ENCODE assay signal across 12 mouse cellular contexts in genomic region chr12:110940869-110941268, GRCm38 (mm10).
"Had no signal": no experiment of that assay in that cellular context is flagged by ENCODE, and none has a peak within 500 bp of the region (broad histone marks: within the 10 kb centered on the region; RNA-seq: fewer than 3 reads in every experiment).

No protein-coding gene starts in this region.

- H3K9ac ChIP-seq: kidney, embryonic 15.5 days; limb, embryonic 15.5 days; liver, embryonic 12.5 days; lung, embryonic 15.5 days; midbrain, embryonic 13.5 days had no signal

- H3K4me3 ChIP-seq: kidney, embryonic 15.5 days; limb, embryonic 15.5 days; liver, embryonic 12.5 days; lung, embryonic 15.5 days; midbrain, embryonic 13.5 days had no signal

- H3K4me2 ChIP-seq: kidney, embryonic 15.5 days; limb, embryonic 15.5 days; liver, embryonic 12.5 days; lung, embryonic 15.5 days; midbrain, embryonic 13.5 days had no signal

- H3K9me3 ChIP-seq: kidney, embryonic 15.5 days; limb, embryonic 15.5 days; liver, embryonic 12.5 days; lung, embryonic 15.5 days; midbrain, embryonic 13.5 days had no signal

- H3K27ac ChIP-seq: kidney, embryonic 15.5 days; limb, embryonic 15.5 days; liver, embryonic 12.5 days; lung, embryonic 15.5 days; macrophage; midbrain, embryonic 13.5 days; stomach, postnatal 0 days had no signal

- DNase-seq: kidney, postnatal 25 days; layer of hippocampus, adult 9-11 months; lung, postnatal 14 days; thymus, adult 18-20 months; thymus, postnatal 14 days had no signal

- ATAC-seq: liver, embryonic 12.5 days; midbrain, embryonic 13.5 days had no signal

- H3K27me3 ChIP-seq: kidney, embryonic 15.5 days; limb, embryonic 15.5 days; liver, embryonic 12.5 days; lung, embryonic 15.5 days; midbrain, embryonic 13.5 days had no signal

- H3K4me1 ChIP-seq: kidney, embryonic 15.5 days; limb, embryonic 15.5 days; lung, embryonic 15.5 days; midbrain, embryonic 13.5 days had no signal
